Mouse (Mus musculus) layer of hippocampus, adult 18-20 months (tissue): Measurements from ENCODE around the gene Zfp558. TPM values are rescaled to one million over a fixed set of nuclear protein-coding genes. Genes with fewer than 3 reads are reported as not detected.
"Not testable (repeated sequence)": the region's sequence is repeated elsewhere in the genome, so short reads cannot be mapped to it uniquely, and the experiment has no call there.

Experiments
- DNase-seq, 2 experiments: peaks; one replicate each; pipeline ENCODE4 v3.0.0; 2022; ENCODE audit warnings: low spot score in 2 of 2
- long read RNA-seq: library from polyadenylated mRNA; stranded (forward); transcript quantifications from one replicate; pipeline ENCODE4 v2.0.0, GENCODE M21; 2021
- microRNA-seq, 2 experiments: library from miRNA; unstranded; fragments of <30 nt; microRNA quantifications; one replicate each; pipeline ENCODE4 v1.2.0; 2021
- total RNA-seq, 2 experiments: library from RNA; stranded (reverse); gene quantifications; 2 replicates each; pipeline ENCODE4 v1.2.3; 2021

Zfp558 gene
- 1 to 10 TPM; 2.3 to 2.5 TPM for total RNA-seq
- long read RNA-seq, partial matches to known transcripts, result 0 of 3 reads
- long read RNA-seq, other reads (novel, unspliced or antisense), result 1 of 3 reads

- DNase-seq, result no peak
Measured at GRCm38 (mm10) chr9:18478168-18478567, at the start of gene Zfp558, which contains the start of gene Mbd3l1. Zfp558 (minus strand) TSS chr9:18478268. Mbd3l1 (plus strand) TSS chr9:18478359.

- DNase-seq, result peak in 1 of 2 experiments; percentile 30
Measured at GRCm38 (mm10) chr9:18508098-18508497, 30.0 kb upstream of the Zfp558 start.

- peak; percentile 39 to 65 for DNase-seq
Measured at GRCm38 (mm10) chr9:18473324-18474128, 4.5 kb downstream of the Zfp558 start.

DNA sequence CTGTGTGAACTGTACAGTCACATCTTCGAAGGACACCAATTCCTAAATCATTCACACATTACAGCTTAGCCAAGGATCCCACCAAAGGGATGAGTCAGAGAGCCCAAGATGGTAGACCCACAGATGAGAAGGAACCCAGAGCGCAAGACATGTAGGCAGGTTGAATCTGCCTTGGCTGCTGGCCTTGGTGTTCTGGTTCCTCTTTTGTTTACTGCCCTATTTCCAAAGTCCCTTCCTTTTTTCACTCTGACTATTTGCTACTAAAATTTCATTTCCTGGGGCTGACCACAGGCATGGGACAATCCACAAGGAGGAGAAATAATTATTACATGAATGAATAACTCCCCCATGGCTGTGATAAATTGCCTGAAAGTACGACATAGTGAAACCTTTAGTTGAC is 10.1 kb downstream of the Zfp558 start:
- DNase-seq, result no peak

DNA sequence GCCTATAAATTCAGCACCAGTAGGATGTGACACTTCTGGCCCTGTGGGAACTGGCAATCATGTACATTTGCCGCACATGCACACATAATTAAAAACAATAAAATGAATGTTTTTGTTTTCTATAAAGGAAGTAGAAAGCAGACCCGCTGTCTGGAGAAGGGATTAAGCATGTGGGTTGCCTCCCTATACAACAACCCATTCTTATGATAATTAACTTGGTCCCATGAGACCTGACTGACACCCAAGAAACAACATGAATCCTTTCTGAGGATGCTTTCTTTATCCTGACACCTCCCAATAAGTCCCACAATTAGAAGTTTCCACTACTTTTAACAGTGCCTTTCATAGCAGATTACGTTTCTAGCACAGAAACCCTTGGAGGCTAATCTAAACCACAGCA is 10.7 kb downstream of the Zfp558 start:
- no peak for DNase-seq

DNA sequence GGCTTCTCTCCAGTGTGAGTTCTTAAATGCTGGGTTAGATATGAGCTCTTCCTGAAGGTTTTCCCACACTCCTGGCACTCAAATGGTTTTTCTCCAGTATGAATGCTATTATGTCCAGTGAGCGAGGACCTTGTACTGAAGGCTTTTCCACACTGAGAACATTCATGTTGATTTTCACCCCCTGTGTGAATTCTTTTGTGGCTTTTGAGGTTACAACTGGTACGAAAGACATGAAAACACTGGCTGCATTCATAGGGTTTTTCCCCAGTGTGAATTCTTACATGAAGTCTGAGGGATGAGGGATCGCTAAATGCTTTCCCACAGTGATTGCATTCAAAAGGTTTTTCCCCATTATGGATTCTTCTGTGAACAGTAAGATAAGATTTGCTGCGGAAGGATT is 21.5 kb downstream of the Zfp558 start:
- DNase-seq, result no peak

DNA sequence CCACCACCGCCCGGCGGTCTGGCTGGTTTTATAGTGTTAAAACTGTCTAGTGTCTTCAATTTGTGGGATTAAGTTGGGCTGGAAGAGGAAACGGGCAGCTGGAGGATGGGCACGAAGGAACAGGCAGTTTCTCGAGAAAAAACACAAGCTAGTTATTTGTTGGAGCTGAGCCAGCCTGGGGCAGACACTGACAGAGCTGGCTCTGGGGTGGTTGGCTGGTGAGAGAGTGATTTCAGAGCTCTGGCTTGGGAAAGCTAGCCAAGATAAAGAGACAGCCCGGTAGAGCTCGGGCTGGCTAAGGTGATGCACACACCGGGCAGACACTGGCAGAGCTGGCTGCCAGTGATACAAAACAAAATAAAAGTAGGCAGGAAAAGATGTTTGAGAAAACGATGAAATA is 46.4 kb downstream of the Zfp558 start:
- DNase-seq, result peak; percentile 2 to 17

DNA sequence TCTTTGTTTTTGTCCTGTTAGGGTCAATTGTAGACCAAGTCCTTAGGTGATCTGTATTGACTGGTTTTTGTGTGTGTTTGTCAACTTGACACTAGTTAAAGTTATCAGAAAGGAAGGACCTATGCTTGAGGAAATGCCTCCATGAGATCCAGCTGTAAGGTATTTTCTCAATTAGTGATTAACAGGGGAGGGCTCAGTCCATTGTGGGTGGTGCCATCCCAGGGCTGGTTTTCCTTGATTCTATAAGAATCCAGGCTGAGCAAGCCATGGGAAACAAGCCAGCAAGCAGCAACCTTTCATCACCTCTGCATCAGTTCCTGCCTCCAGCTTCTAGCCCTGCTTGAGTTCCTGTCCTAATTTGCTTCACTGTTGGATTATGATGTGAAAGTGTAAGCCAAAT is 47.7 kb downstream of the Zfp558 start, which contains the start of gene Mbd3l2:
Gene Mbd3l2 (plus strand): TSS at position 301 of the 400 bp plus-strand sequence.
- DNase-seq, result no peak

GRCm38 (mm10) chr9:18412371-18412770 is 65.7 kb downstream of the Zfp558 start:
- not testable (repeated sequence) for DNase-seq

Small RNA genes within 50 kb of the gene (microRNA-seq; reads per million reads assigned to microRNA genes)
- 0 reads per million in 2 experiments for gene Gm22854

Other genes with a start within 250 kb of the Zfp558 start
- gene Chordc1, start 186.1 kb downstream of the Zfp558 start, total RNA-seq, result 100 to 1,000 TPM; 118 to 119 TPM
- gene Naalad2, start 75.3 kb downstream of the Zfp558 start, total RNA-seq, result under 1 TPM; 0.33 to 0.89 TPM
- gene Ubtfl1, start 73.8 kb downstream of the Zfp558 start, total RNA-seq, result not detected
- gene Mbd3l2, start 47.6 kb downstream of the Zfp558 start, total RNA-seq, result not detected
- gene Mbd3l1, start 91 bp upstream of the Zfp558 start, total RNA-seq, result not detected
- not detected for gene Muc16, start 196.3 kb upstream of the Zfp558 start, total RNA-seq